Mouse (Mus musculus): ENCODE data around the gene Timm8b. TPM values are rescaled to one million over a fixed set of nuclear protein-coding genes. Genes with fewer than 3 reads are reported as not detected.
A peak's percentile ranks its signal among the peaks of the same experiment; 100 is the strongest.

The Timm8b gene
- polyA plus RNA-seq, 1 experiment from 2014 or later = 176 TPM

- Histone ChIP-seq H3K9me3 (no peaks in the 10 kb centered on the region), H3K9ac (no peak overlapping the region), H3K4me1 (no peaks in the 10 kb centered on the region), H3K27ac (no peak overlapping the region), H3K27me3 (no peaks in the 10 kb centered on the region), H3K4me2 (no peak overlapping the region), H3K4me3 (no peak overlapping the region), H3K36me3 (no peaks in the 10 kb centered on the region)
- ATAC-seq (ENCODE audit: borderline replicate concordance, extremely low read depth, low FRiP score, low TSS enrichment) = no peak
- WGBS = 26% methylated on average over 4 of the region's 4 CpGs
Observed at GRCm38 (mm10) chr9:50580370-50580769, 23.3 kb upstream of the Timm8b start.

DNA sequence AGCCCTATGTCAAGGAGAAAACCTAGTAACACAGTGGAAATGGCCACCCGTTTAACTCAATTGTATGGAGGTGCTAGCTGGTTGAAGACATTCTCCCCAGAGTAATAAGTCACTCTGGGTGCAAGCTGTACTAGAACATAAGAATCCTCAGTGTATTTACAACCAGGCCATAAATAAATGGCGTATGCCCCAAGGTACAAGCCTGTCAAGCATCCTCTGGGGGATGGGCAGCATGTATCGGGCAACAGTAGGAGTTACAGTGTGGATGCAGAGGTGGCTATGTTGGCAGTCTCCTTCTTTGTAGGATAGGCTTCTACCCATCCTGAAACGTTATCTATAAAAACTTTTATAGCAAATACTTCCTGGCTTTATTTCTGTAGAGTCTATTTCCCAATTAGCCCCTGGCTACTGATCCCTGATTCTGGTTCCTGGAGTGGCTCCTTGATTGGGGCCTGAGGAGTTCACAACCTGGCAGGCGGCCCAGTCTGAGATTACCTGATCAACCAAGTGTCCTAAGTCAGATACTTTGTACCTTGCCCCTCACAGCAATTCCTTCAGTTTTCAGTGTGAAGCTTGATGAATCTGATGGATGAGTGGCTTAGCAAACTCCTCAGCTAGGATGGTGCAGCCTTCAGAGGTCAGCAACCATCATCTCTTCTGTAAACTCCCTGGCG, 18.4 kb upstream of the Timm8b start:
- H3K4me1 ChIP-seq = no peaks in the 10 kb centered on the region
- WGBS = 74% methylated on average over 6 of the region's 6 CpGs
- no peak overlapping the region for H3K27ac ChIP-seq
- no peaks in the 10 kb centered on the region for H3K36me3 ChIP-seq
- H3K9me3 ChIP-seq = no peaks in the 10 kb centered on the region
- H3K27me3 ChIP-seq = no peaks in the 10 kb centered on the region
- no peak overlapping the region for H3K4me2 ChIP-seq
- no peak overlapping the region for H3K9ac ChIP-seq
- no peak overlapping the region for H3K4me3 ChIP-seq
- ATAC-seq (ENCODE audit: borderline replicate concordance, extremely low read depth, low FRiP score, low TSS enrichment) = no peak

DNA sequence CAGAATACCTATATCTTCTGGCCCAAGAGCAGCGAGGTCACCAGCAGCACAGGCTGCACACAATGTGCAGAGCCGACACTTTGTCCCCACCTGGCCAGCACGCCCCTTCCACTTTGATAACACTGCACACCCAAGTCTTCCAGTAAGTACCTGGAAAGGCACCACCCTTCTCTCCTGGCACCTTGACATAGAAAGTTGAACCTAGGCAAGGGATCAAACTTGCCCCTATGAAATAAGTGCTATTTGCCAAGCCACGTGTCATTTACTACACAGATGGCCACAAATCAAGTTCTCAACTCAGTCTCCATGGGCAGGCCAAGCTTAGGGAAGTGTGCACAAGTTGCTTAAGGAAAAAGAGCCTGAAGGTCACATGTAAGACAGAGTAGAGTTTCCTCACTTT, 16.8 kb upstream of the Timm8b start:
- Histone ChIP-seq H3K36me3 (no peaks in the 10 kb centered on the region), H3K9ac (no peak overlapping the region), H3K27ac (no peak overlapping the region), H3K4me2 (no peak overlapping the region), H3K4me1 (no peaks in the 10 kb centered on the region), H3K9me3 (no peaks in the 10 kb centered on the region), H3K27me3 (no peaks in the 10 kb centered on the region), H3K4me3 (no peak overlapping the region)
- 56% methylated on average over 4 of the region's 4 CpGs for WGBS
- no peak for ATAC-seq (ENCODE audit: borderline replicate concordance, extremely low read depth, low FRiP score, low TSS enrichment)

DNA sequence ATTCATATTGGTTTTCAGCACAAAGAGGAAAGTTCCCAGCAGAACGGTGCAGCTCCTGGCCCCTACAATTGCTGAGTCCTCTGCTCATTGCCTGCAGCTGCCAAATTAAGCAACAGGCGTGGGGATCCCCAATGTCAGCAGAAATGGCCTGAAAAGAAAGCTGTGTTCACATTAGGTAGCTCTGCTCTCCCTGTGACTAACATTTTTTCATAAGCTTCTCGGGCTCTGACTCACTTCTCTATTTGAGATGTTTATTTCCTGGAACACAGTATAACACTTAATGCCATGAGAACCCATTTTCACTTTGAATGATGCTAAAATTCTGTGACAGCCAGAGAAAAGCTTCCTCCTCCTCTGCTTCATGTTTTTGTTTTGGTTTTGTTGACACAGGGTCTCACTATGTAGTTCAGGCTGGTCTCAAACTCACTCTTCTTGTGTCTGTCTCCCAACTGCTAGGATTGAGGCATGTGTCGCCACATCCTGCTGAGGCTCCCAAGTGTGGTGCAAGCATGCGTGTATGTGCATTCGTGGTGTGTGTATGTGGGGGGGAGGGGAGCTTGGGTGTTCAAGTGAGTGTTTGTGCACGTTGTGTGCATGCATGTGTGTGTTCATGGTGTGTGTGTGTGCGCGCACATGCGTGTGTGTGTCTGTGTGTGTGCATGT, 12.7 kb upstream of the Timm8b start:
- Histone ChIP-seq H3K4me2 (no peak overlapping the region), H3K4me1 (no peaks in the 10 kb centered on the region), H3K27me3 (no peaks in the 10 kb centered on the region), H3K9ac (no peak overlapping the region), H3K4me3 (no peak overlapping the region), H3K36me3 (peaks cover 8% of the 10 kb centered on the region; the same call in 1 of the 2 replicates), H3K9me3 (no peaks in the 10 kb centered on the region), H3K27ac (no peak overlapping the region)
- 68% methylated on average over 10 of the region's 10 CpGs for WGBS
- ATAC-seq (ENCODE audit: borderline replicate concordance, extremely low read depth, low FRiP score, low TSS enrichment) = no peak

GRCm38 (mm10) chr9:50592955-50593354, 10.8 kb upstream of the Timm8b start:
- H3K9me3 ChIP-seq = no peaks in the 10 kb centered on the region
- no peaks in the 10 kb centered on the region for H3K4me1 ChIP-seq
- WGBS = 86% methylated on average over 9 of the region's 9 CpGs
- H3K9ac ChIP-seq = no peak overlapping the region
- no peaks in the 10 kb centered on the region for H3K27me3 ChIP-seq
- no peak overlapping the region for H3K4me3 ChIP-seq
- H3K4me2 ChIP-seq = no peak overlapping the region
- no peak overlapping the region for H3K27ac ChIP-seq
- peaks cover 27% of the 10 kb centered on the region for H3K36me3 ChIP-seq
- ATAC-seq (ENCODE audit: borderline replicate concordance, extremely low read depth, low FRiP score, low TSS enrichment) = no peak

- no peak overlapping the region for H3K4me2 ChIP-seq
- WGBS = 84% methylated on average over 3 of the region's 3 CpGs
- ATAC-seq (ENCODE audit: borderline replicate concordance, extremely low read depth, low FRiP score, low TSS enrichment) = no peak
- H3K36me3 ChIP-seq = peaks cover 33% of the 10 kb centered on the region
- no peak overlapping the region for H3K27ac ChIP-seq
- H3K4me3 ChIP-seq = no peak overlapping the region
- no peaks in the 10 kb centered on the region for H3K4me1 ChIP-seq
- no peaks in the 10 kb centered on the region for H3K27me3 ChIP-seq
- no peaks in the 10 kb centered on the region for H3K9me3 ChIP-seq
- H3K9ac ChIP-seq = no peak overlapping the region
Observed at GRCm38 (mm10) chr9:50593544-50593943, 10.2 kb upstream of the Timm8b start.

DNA sequence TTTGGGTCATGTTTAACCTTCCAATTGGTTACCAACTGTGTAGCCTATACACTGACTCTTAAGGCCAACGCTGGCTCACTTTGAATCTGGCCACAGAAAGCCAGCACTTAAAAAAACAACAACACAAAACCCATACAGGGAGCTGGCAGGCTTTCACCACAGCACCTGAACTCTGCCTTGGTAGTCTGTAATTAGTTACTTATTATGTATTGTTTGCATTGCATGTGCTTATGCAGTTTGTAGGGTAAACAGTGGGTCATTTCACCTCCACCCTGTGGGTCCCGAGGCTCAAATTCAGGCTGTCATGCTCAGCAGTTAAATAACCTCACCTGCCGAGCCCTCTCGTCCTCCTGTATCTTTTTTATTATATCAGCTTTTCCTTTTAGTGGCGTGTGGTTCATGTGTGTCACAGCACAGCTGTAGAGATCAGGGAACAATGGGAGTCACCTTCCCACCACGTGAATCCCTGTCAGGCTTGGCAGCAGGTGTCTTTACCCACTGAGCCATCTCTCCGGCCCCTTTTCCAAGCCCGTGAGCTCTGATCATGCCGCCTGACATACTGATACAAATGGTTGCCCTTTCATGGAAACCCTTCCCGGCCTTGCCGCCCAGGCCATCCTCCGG, 8.8 kb upstream of the Timm8b start:
- no peak overlapping the region for H3K9ac ChIP-seq
- H3K4me1 ChIP-seq = no peaks in the 10 kb centered on the region
- H3K4me2 ChIP-seq = no peak overlapping the region
- WGBS = 62% methylated on average over 12 of the region's 12 CpGs
- no peak overlapping the region for H3K27ac ChIP-seq
- H3K36me3 ChIP-seq = peaks cover 47% of the 10 kb centered on the region
- no peaks in the 10 kb centered on the region for H3K27me3 ChIP-seq
- no peak overlapping the region for H3K4me3 ChIP-seq
- ATAC-seq (ENCODE audit: borderline replicate concordance, extremely low read depth, low FRiP score, low TSS enrichment) = no peak
- no peaks in the 10 kb centered on the region for H3K9me3 ChIP-seq

DNA sequence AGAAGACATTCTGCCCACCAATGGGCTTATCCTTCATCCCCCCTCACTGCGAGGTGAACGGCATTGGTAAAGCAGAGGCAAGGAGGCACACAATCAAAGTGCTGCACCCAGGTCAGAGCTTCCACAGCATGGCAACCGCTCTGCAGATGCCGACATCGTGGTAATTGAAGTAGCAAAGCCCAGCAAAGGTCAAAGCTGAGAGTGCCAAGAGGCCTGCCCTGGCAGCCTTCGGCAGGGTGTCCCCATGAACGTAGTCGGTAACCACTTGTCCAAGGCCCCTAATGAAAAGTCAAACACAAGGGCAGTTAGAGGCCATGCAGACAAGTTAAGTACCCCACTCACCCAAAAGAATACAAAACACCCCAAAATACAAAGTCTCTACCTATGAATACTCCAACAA, 6.7 kb upstream of the Timm8b start:
- peaks cover 53% of the 10 kb centered on the region for H3K36me3 ChIP-seq
- ATAC-seq (ENCODE audit: borderline replicate concordance, extremely low read depth, low FRiP score, low TSS enrichment) = no peak

DNA sequence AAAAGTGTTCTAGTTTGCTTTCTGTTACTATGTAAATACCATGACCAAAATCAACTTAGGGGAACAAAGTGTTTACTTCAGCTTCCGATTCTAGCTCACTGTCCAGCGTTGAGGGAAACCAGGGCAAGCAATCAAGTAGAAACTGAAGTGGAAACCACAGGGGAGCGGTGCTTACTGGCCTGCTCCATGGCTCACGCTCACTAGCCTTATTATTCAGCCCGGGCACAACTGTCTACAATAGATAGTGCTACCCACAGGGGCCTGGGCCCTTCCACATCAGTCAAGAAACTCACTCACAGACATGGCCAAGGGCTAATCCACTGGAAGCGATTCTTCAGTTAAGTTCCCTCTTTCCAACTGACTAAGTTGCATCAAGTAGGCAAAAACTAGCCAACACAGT, 2.2 kb upstream of the Timm8b start:
- Histone ChIP-seq H3K27me3 (no peaks in the 10 kb centered on the region), H3K4me1 (peaks cover 23% of the 10 kb centered on the region), H3K27ac (no peak overlapping the region), H3K9ac (no peak overlapping the region), H3K9me3 (no peaks in the 10 kb centered on the region), H3K4me2 (no peak overlapping the region), H3K36me3 (peaks cover 50% of the 10 kb centered on the region), H3K4me3 (no peak overlapping the region)
- WGBS = 80% methylated on average over 6 of the region's 6 CpGs
- ATAC-seq (ENCODE audit: borderline replicate concordance, extremely low read depth, low FRiP score, low TSS enrichment) = no peak

More for the DNA sequence above, 6.7 kb upstream of the Timm8b start:
- H3K27ac ChIP-seq = no peak overlapping the region
- no peak overlapping the region for H3K4me2 ChIP-seq
- no peak overlapping the region for H3K9ac ChIP-seq
- H3K27me3 ChIP-seq = no peaks in the 10 kb centered on the region
- no peaks in the 10 kb centered on the region for H3K9me3 ChIP-seq
- WGBS = 90% methylated on average over 8 of the region's 8 CpGs
- H3K4me3 ChIP-seq = no peak overlapping the region
- peaks cover 5% of the 10 kb centered on the region for H3K4me1 ChIP-seq

DNA sequence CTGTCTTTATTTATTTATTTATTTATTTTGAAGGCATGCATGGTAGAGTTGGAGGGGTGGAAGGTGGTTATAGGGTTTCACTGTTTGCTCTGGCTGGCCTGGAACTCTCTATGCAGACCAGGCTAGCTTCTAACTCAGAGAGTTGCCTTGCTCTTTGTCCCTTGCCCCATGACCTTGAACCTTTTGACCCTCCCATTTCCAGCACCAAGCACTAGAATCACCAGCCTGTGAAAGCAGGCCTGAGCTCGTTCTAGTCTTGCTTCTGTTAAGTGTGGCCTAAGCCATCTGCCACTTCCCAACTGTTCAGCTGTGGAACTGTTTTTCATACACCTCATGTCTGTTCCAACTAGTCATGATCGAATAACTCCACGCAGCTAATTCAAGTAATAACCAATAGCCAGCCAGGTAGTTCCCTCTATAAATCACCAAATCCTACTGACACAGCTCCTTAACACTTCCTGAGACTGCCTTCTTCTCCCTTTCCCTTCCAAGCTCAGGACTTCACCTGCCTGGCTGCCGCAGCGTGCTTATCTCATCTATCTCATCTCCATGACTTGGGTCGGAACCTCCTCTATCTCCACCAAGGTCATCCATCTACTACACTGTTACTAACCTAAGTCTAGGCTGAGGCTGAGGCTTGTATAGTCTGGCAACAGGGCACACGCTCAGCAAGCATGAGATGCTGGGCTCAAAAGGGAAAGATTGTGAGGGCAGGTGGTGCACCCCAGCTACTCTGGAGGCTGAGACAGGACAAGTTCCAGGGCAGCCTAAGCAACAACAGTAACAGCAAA, 1.5 kb upstream of the Timm8b start:
- ATAC-seq (ENCODE audit: borderline replicate concordance, extremely low read depth, low FRiP score, low TSS enrichment) = no peak
- H3K36me3 ChIP-seq = peaks cover 48% of the 10 kb centered on the region
- H3K4me2 ChIP-seq = peak overlapping the region; percentile 84
- peak overlapping the region; percentile 94 for H3K4me3 ChIP-seq
- H3K27me3 ChIP-seq = no peaks in the 10 kb centered on the region
- 82% methylated on average over 7 of the region's 7 CpGs for WGBS
- no peak overlapping the region for H3K27ac ChIP-seq
- no peaks in the 10 kb centered on the region for H3K9me3 ChIP-seq
- 0 out of 2 replicates have a peak overlapping the region, but pooled peaks have one; percentile 87 for H3K9ac ChIP-seq
- peaks cover 23% of the 10 kb centered on the region for H3K4me1 ChIP-seq

DNA sequence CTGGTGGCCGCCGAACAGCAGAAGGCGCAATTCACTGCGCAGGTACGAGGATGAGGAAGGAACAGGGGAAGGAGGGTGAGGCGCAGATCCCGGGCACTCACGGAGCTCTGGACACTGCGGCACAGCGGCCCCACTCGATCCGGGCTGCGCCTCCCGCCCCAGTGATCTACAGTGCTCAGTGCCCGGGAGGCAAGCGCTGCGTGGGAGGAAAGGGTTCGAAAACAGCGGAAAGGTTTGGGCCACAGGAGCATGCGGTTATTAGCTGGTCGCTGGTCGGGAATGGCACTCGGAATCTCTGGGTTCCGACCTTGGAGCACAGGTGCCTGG, 251 bp downstream of the Timm8b start:
- Histone ChIP-seq H3K4me2 (peak overlapping the region; percentile 84), H3K4me1 (peaks cover 23% of the 10 kb centered on the region), H3K36me3 (peaks cover 48% of the 10 kb centered on the region), H3K9me3 (no peaks in the 10 kb centered on the region), H3K27me3 (no peaks in the 10 kb centered on the region), H3K4me3 (peak overlapping the region; percentile 94), H3K9ac (peak overlapping the region; percentile 87), H3K27ac (peak overlapping the region; percentile 90)
- peak; percentile 90 for ATAC-seq (ENCODE audit: borderline replicate concordance, extremely low read depth, low FRiP score, low TSS enrichment)
- 0% methylated on average over 24 of the region's 24 CpGs for WGBS

DNA sequence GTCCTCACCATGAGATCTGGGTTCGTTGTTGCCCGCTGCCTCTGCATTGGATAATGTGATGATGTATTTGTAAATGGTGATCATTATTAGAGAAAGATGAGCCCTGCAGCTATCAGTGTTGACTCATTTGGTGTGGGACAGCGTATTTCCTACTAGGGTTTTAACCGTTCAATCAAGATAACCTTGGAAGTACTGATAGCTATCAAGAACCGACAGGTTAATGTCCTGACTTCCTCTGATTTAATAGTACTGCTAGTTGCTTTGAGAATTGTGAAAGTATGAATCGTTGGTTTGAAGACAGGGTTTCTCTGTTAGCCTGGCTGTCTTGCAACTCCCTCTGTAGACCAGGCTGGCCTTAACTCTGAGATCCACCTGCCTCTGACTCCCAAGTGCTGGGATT, 628 bp downstream of the Timm8b start:
- H3K4me1 ChIP-seq = peaks cover 23% of the 10 kb centered on the region
- peak overlapping the region; percentile 90 for H3K27ac ChIP-seq
- no peak for ATAC-seq (ENCODE audit: borderline replicate concordance, extremely low read depth, low FRiP score, low TSS enrichment)
- H3K4me3 ChIP-seq = peak overlapping the region; percentile 94
- H3K9me3 ChIP-seq = no peaks in the 10 kb centered on the region
- H3K27me3 ChIP-seq = no peaks in the 10 kb centered on the region
- peak overlapping the region; percentile 87 for H3K9ac ChIP-seq
- H3K36me3 ChIP-seq = peaks cover 46% of the 10 kb centered on the region
- 2% methylated on average over 6 of the region's 6 CpGs for WGBS
- peak overlapping the region; percentile 84 for H3K4me2 ChIP-seq
